Mouse (Mus musculus) olfactory bulb, adult 2 months (tissue): ENCODE data around the gene Tsr1.

Experiments used
- CTCF ChIP-seq: fragments of 200-500 bp; IDR thresholded peaks from 2 replicates; pipeline ENCODE4 v1.5.1; 2012; ENCODE audit warnings: low read depth, mild to moderate bottlenecking, low read length, moderate library complexity; ENCODE audit not compliant: insufficient read depth
- POLR2A ChIP-seq: fragments of 200-500 bp; IDR thresholded peaks from 2 replicates; pipeline ENCODE4 v1.6.1; 2012; ENCODE audit warnings: mild to moderate bottlenecking, low read depth, low read length, moderate library complexity; ENCODE audit not compliant: insufficient read depth

DNA sequence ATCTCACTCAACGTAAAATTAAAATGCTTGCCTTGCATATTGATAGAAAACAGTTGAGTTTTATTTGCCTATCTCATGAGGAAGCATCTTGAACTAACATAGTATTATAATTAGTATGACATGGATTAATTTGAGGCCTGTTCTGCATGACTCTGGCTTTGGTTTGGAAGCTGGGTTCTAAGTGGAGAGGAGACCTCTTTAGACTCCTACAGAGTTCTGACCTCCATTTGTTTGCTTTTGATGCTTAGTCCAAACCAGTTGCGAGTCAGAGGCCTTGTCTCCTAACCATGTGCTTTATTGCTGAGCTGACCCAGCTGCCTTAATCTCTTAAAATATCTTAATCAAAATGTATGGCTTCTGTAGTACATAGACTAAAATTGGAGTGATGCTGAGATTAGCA is 59.7 kb downstream of the Tsr1 start:
- TF ChIP-seq POLR2A (no peak), CTCF (no peak)
